Mouse (Mus musculus): ENCODE results near the gene Arvcf. TPM values are rescaled to one million over a fixed set of nuclear protein-coding genes. Genes with fewer than 3 reads are reported as not detected.

Arvcf gene
- total RNA-seq, 2 experiments from 2014 or later: 1.5 to 8.7 TPM

Other genes with a start within 250 kb of the Arvcf start
- 0.42 and 0.96 TPM in 2 replicates for gene Rtn4r, start 220.5 kb upstream of the Arvcf start, total RNA-seq (2015; ENCODE audit: low replicate concordance)
- not detected in 2 replicates for gene Rtn4r, start 220.5 kb upstream of the Arvcf start, total RNA-seq (2017; ENCODE audit: low replicate concordance)
- gene Ccdc188, start 130.3 kb upstream of the Arvcf start, total RNA-seq (2015; ENCODE audit: low replicate concordance): not detected in 2 replicates
- not detected in 2 replicates for gene Ccdc188, start 130.3 kb upstream of the Arvcf start, total RNA-seq (2017; ENCODE audit: low replicate concordance)
- 1.5 and 3.1 TPM in 2 replicates for gene Zdhhc8, start 113.0 kb upstream of the Arvcf start, total RNA-seq (2015; ENCODE audit: low replicate concordance)
- gene Zdhhc8, start 113.0 kb upstream of the Arvcf start, total RNA-seq (2017; ENCODE audit: low replicate concordance): 0.26 and 0.56 TPM in 2 replicates
- 20.9 and 48.0 TPM in 2 replicates for gene Trmt2a, start 99.5 kb upstream of the Arvcf start, total RNA-seq (2015; ENCODE audit: low replicate concordance)
- 16.4 and 19.1 TPM in 2 replicates for gene Trmt2a, start 99.5 kb upstream of the Arvcf start, total RNA-seq (2017; ENCODE audit: low replicate concordance)
- gene Ranbp1, start 99.5 kb upstream of the Arvcf start, total RNA-seq (2015; ENCODE audit: low replicate concordance): 74.6 and 96.3 TPM in 2 replicates
- gene Ranbp1, start 99.5 kb upstream of the Arvcf start, total RNA-seq (2017; ENCODE audit: low replicate concordance): 83.7 and 90.7 TPM in 2 replicates
- gene Gm49776, start 89.9 kb upstream of the Arvcf start, total RNA-seq (2015; ENCODE audit: low replicate concordance): not detected in 2 replicates
- not detected in 2 replicates for gene Gm49776, start 89.9 kb upstream of the Arvcf start, total RNA-seq (2017; ENCODE audit: low replicate concordance)
- 16.3 and 30.2 TPM in 2 replicates for gene Dgcr8, start 58.9 kb upstream of the Arvcf start, total RNA-seq (2015; ENCODE audit: low replicate concordance)
- 38.3 and 46.7 TPM in 2 replicates for gene Dgcr8, start 58.9 kb upstream of the Arvcf start, total RNA-seq (2017; ENCODE audit: low replicate concordance)
- gene Tango2, start 79 bp upstream of the Arvcf start, total RNA-seq (2015; ENCODE audit: low replicate concordance): 8.8 and 26.9 TPM in 2 replicates
- gene Tango2, start 79 bp upstream of the Arvcf start, total RNA-seq (2017; ENCODE audit: low replicate concordance): 8.8 and 12.1 TPM in 2 replicates
- gene Txnrd2, start 78.2 kb downstream of the Arvcf start, total RNA-seq (2015; ENCODE audit: low replicate concordance): 274 and 358 TPM in 2 replicates
- gene Txnrd2, start 78.2 kb downstream of the Arvcf start, total RNA-seq (2017; ENCODE audit: low replicate concordance): 493 and 499 TPM in 2 replicates
- gene Comt, start 78.7 kb downstream of the Arvcf start, total RNA-seq (2015; ENCODE audit: low replicate concordance): 27.9 and 29.9 TPM in 2 replicates
- gene Comt, start 78.7 kb downstream of the Arvcf start, total RNA-seq (2017; ENCODE audit: low replicate concordance): 26.8 and 29.1 TPM in 2 replicates
- gene Gnb1l, start 150.5 kb downstream of the Arvcf start, total RNA-seq (2015; ENCODE audit: low replicate concordance): 2.3 and 10.6 TPM in 2 replicates
- 0.94 and 5.6 TPM in 2 replicates for gene Gnb1l, start 150.5 kb downstream of the Arvcf start, total RNA-seq (2017; ENCODE audit: low replicate concordance)
- gene Rtl10, start 150.7 kb downstream of the Arvcf start, total RNA-seq (2015; ENCODE audit: low replicate concordance): 2.7 TPM in 1 of 2 replicates, not detected in the other
- gene Rtl10, start 150.7 kb downstream of the Arvcf start, total RNA-seq (2017; ENCODE audit: low replicate concordance): 1.1 and 4.5 TPM in 2 replicates
- not detected in 2 replicates for gene Tbx1, start 242.5 kb downstream of the Arvcf start, total RNA-seq (2015; ENCODE audit: low replicate concordance)
- not detected in 2 replicates for gene Tbx1, start 242.5 kb downstream of the Arvcf start, total RNA-seq (2017; ENCODE audit: low replicate concordance)